Mouse (Mus musculus): Measurements from ENCODE around the gene Pdss2.
A peak's percentile ranks its signal among the peaks of the same experiment; 100 is the strongest.
"Not testable (repeated sequence)": the region's sequence is repeated elsewhere in the genome, so short reads cannot be mapped to it uniquely, and the experiment has no call there.

The Pdss2 gene

DNA sequence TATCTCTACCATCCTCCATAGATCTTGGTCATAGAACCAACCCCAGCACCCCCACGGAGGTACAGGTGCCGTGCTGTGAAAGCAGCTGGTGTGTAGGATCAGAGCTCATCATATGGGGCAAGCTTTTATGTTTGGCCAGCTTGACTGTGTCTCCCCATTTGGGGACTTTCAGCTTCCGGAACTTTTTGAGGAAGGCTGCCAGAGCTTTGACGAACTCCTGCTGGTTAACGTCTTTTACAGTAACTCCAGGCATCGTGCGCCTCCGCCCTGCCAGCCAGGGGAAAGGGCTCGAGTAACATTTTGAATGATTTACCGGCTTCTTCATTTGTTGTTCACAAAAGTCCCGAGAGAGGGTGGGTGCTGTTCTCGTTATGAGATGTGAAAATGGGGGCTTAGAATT, 152.4 kb downstream of the Pdss2 start:
- no peak for DNase-seq (ENCODE audit: low read depth, low spot score)

- no peak for DNase-seq (ENCODE audit: low read depth, low spot score)
These were observed 154.0 kb downstream of the Pdss2 start for GRCm38 (mm10) chr10:43375286-43375685.

- DNase-seq (ENCODE audit: low read depth, low spot score), result no peak
These were observed 155.5 kb downstream of the Pdss2 start for GRCm38 (mm10) chr10:43376749-43377148.

DNA sequence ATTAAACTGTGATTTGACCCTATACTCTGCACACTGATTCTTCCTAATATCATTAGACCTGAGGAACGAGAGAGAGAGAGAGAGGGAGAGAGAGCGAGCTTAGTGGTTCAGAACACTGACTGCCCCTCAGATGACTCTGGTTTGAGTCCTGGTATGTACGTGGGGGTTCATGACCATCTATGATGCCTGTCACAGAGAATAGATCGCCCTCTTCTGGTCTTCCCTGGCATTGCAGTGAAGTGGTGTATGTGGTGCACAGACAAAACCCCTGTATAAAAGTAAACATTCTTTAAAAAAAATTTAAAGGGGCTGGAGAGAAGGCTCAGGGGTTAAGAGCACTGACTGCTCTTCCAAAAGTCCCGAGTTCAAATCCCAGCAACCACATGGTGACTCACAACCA, 157.0 kb downstream of the Pdss2 start:
- no peak for DNase-seq (ENCODE audit: low read depth, low spot score)

DNA sequence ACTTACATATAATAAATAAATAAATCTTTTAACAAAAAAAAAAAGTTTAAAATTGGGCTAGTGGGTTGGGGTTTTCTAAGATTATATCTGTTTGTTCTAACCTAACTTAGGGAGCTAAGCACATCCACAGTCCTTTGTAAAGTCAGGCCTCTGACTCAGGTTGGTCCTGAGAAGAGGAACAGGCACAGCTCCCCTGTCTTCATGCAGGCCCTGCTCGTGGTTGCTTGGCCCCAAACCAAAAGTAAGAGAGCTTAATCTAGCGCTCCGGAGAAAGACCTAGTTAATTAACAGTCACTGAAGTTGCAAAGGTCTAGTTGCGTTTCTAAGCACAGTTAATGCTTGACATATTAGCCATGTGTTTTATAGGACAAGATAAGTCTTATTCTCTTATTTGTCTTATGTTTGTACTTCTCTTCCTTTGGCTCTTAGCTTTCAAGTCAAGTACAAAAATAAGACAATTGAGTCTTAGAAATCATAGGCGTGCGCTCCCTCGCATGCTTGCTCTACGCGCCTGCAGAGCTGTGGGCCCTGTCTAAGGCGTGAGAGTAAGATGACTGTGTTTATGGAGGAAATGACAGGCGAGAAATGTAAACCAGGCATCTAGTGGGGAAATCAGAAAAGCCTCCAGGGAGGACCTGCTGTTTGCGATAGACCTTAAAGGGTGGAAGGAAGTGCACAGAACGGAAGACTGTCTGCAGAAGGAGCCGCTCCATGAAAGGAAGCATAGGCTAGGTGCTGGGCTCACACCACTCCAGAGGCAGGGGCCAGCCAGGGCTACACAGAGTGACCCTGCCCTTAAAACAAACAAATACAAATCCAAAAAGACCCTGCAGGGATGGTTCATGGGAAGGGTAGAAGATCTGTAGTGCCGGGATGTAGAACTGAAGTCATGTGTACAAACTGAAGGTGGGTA, 157.7 kb downstream of the Pdss2 start:
- DNase-seq (ENCODE audit: low read depth, low spot score), result no peak

- DNase-seq (ENCODE audit: low read depth, low spot score), result no peak
These were observed 161.4 kb downstream of the Pdss2 start for GRCm38 (mm10) chr10:43382660-43383059.

DNA sequence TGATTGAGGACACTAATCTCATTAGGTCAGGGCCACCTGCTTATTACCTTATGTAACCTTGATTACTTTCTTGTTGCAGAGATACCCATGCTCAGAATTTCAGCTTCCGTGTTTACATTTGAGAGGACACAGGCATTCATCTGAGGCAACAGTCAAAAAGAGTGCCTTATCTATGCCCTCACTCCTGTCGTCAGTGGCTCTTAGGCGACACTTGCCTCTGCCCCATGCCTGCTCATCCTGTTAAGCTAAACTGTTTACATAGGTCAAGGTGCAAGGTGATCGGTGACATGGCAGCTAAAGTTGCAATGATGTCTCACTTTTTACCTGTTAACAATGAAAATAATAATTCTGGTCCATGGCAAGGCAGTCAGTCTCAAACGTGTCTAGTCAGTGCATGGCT, 163.3 kb downstream of the Pdss2 start:
- DNase-seq (ENCODE audit: low read depth, low spot score), result no peak

- no peak for DNase-seq (ENCODE audit: low read depth, low spot score)
These were observed 171.6 kb downstream of the Pdss2 start for GRCm38 (mm10) chr10:43392921-43393320.

DNA sequence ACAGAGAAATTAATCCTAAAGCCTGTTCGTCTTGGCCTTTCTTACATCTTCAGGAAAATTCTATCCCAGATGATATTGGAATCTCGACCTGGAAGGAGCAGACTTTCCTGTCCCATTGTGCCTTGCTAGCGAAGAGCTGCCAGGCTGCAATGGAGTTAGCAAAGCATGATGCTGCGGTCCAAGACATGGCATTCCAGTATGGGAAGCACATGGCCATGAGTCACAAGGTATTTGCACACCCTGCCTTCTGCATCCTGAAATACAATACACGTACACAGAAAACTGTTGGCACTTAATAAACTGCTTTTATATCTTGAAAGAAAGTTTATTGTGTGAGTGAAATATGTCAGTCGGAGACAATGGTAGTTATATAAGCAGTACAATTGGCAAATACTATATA, 172.5 kb downstream of the Pdss2 start:
- DNase-seq (ENCODE audit: low read depth, low spot score), result no peak

DNA sequence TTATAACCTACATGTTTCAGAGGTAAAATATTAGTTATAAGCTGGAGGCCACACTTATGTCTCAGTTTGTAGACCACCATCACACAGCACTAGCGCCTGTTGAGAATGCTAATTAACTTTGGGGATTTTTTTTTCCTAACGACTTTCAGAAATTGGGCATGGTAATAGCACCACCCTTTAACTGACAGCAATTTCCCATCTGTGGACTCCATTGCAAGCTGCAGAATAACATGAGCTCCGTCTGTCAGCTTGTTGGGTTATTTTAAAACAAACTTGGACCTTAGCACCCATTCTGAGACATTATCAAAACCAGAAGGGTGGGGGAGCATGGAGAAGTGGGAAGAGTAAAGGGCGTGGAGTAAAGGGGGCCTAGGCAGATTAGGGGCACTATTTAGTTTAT, 174.5 kb downstream of the Pdss2 start:
- peak; percentile 22 for DNase-seq (ENCODE audit: low read depth, low spot score)

DNA sequence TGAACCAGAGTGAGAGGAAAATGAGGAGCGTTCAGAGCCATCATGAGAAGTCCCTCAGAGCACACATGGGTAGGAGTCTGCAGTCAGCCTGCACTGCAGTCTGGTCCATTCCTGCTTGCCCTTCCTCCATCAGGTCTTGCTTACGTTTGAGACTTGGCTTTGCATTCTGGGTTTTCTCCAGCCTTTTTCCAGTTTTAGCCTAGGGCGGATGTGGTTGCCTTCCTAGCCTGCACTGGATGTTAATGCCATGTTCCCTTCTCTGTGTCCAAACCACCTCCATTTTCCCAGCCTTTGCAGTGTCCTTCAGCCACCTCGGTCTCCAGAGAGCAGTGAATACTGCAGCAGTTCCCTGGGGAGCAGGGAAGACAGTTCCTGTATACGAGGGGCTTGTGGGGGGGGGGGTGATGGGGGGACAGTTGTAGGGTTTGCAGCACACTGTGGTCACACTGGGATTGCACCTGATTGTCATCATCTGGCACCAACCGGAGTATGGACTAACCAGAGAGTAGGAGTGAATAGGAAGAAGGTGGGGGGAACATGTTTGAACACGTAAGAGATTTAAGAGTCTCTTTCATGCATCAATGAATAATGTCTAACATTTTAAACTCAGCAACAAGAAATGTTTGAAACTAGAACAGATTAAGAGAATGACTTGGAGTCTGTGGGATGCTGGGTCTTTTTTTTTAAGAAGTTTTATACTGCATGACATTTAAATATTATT, 178.5 kb downstream of the Pdss2 start:
- DNase-seq (ENCODE audit: low read depth, low spot score), result no peak

GRCm38 (mm10) chr10:43406107-43406506, 184.8 kb downstream of the Pdss2 start:
- no peak for DNase-seq (ENCODE audit: low read depth, low spot score)

- no peak for DNase-seq (ENCODE audit: low read depth, low spot score)
These were observed 185.6 kb downstream of the Pdss2 start for GRCm38 (mm10) chr10:43406885-43407284.

DNA sequence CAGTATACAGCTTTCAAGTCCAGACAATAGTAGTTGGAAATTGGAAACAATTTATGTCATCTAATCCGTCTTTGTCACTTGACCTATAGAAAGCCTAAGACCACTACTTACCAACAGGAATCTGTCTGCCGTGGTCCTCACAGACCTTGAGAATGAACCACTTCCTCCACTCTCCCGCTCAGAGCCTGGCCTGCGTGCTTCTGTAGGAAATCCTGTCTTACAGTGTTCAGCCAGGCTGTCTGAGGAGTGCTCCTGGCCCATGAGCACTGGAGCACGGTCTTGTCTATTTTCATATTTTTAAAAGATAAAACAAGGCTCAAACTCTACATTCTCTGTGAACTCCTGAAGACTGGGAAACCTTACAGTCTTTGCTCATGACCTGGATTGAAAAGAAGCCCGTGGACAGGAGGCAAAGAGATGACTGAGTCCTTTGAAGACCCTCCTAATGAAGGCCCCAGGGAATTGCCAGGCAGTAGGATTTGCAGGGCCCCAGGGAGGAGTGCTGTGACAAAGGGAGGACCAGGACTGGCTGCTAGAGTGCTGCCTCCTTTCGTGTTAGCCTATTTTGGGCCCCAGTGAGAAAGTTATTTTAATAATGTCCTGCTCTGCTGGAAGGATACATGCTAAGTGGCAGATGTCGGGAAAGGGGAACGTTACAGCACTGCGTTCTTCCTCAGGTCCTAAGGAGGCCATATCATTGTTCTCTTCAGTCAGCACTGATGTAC, 188.4 kb downstream of the Pdss2 start:
- DNase-seq (ENCODE audit: low read depth, low spot score), result no peak

DNA sequence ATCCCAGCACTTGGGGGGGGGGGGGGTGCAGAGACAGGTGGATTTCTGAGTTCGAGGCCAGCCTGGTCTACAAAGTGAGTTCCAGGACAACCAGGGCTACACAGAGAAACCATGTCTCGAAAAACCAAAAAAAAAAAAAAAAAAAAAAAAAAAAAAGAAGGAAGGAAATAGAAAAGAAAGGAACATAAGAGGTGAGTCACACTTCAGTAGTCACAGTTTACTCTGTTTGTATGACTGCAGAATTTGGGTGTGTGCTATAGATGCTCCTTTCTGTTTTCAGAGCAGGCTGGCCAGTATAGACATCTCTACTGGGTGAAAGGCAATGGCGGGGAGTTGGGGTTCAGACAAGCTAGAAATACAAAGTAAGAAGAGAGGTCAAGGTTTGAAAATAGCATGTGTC, 189.9 kb downstream of the Pdss2 start:
- not testable (repeated sequence) for DNase-seq (ENCODE audit: low read depth, low spot score)

DNA sequence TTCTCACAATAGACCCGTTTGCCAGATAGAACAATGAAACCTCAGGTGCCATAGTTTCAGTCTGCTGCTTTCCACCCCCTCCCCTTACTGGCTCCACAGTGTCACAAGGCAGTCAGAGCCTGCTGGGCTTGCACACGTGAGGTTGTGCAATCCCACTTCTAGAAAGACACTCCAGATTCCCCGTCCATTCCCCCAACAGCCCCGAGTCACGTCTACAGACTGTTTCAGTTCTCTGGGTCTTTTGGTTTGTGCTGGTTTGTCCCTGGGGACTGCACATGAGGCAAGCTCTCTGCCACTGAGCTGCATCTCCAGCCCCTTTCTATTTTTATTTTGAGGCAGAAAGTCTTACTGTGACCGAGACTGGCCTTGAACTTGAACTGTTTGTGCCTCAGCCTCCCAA, 196.1 kb downstream of the Pdss2 start:
- no peak for DNase-seq (ENCODE audit: low read depth, low spot score)

DNA sequence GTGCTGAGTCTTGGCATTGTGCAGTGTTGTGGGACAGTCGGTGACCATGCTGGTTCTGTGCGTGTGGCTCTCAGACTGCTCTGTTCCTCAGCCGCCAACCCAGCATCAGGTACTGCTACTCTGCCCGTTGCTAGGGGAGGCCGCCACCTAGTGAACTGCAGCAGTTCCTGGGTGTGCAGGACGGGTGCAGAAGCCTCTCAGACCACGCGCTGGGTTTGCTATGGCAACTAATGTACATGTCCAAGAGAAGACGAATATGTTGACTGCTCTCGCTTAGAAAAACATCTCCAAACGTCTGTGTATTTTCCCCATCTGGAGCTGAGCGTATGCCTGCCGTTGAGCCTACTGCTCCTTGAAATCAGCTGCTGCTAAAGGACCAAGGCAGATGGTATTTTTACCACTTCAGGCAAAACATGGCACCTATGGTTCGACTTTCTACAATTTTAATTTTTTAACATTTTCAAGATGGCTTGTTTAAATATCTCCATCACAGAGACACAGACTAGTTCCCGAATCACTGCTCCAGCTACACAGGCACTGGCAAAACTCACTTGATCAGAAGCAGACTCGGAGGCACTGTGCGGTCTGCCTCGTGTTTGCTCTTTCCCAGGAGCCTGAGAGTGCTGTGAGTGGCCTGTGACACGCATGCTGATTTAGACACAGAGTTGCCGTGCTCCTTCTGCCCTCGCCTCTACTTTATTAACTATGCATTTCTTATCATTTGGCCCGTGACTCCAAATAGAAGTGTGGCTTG, 199.6 kb downstream of the Pdss2 start:
- DNase-seq (ENCODE audit: low read depth, low spot score), result no peak

DNA sequence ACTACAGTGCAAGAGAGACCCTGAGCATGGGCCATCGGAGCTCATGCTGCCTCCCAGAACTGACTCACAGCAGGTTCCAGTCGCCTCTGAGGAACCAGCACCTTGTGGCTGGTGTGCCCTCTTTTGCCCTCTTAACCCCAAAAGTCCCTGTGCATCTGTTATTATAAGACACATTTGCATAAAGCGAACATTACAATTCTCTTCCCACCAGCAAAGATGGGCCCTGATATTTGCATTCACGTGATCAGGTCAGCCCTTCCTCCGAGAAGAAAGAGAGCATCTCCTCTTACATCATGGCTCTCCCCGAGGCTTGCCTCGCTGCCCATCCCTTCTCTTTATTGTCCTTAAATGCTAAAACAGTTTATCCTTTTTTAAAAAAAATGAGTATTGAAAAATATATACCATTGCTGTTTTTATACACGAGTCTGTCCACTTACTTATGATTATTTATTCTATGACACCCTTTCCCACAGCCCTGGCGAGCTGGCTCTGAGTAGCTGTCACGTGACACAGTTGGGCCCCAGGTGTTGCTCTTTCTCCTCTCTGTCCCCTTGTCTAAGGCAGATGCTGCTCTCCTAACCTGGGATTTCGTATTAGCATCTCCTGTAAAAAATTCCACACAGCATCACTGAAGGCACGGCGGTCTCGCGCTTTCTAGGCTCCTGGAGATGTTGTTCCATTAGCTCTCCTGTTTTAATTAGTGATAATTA, 200.9 kb downstream of the Pdss2 start:
- DNase-seq (ENCODE audit: low read depth, low spot score), result no peak

- DNase-seq (ENCODE audit: low read depth, low spot score), result no peak
These were observed 203.3 kb downstream of the Pdss2 start for GRCm38 (mm10) chr10:43424545-43424944.

GRCm38 (mm10) chr10:43430606-43431005, 209.3 kb downstream of the Pdss2 start:
- no peak for DNase-seq (ENCODE audit: low read depth, low spot score)

GRCm38 (mm10) chr10:43434326-43434725, 213.0 kb downstream of the Pdss2 start:
- DNase-seq (ENCODE audit: low read depth, low spot score), result no peak

All from brain, embryonic 18.5 days (tissue).